Mouse (Mus musculus) embryonic facial prominence, embryonic 11.5 days (tissue): ENCODE results near the gene Plekha8. TPM values are rescaled to one million over a fixed set of nuclear protein-coding genes. Genes with fewer than 3 reads are reported as not detected.

Experiments used
- ATAC-seq: fragments of 200-750 bp; cut with Nextera tagmentation; replicated peaks from 2 replicates; pipeline ENCODE4 v1.8.0; 2017; ENCODE audit warnings: low read depth; ENCODE audit not compliant: insufficient number of reproducible peaks, low FRiP score, low TSS enrichment
- DNase-seq: peaks from one replicate; pipeline ENCODE4 v3.0.0-alpha.2; 2015; ENCODE audit warnings: low spot score
- H3K27ac ChIP-seq: fragments of 300-500 bp; sonication (generic); replicated peaks from 2 replicates; pipeline ENCODE4 v1.5.1; 2014; ENCODE audit warnings: mild to moderate bottlenecking, low read depth, low read length, control low read depth
- H3K27me3 ChIP-seq: fragments of 300-500 bp; sonication (generic); 2 replicates; pipeline ENCODE4 v1.6.1; 2014; ENCODE audit warnings: mild to moderate bottlenecking, low read length, moderate library complexity, mixed read lengths; ENCODE audit not compliant: control insufficient read depth, insufficient read depth
- H3K36me3 ChIP-seq: fragments of 300-500 bp; sonication (generic); replicated peaks from 2 replicates; pipeline ENCODE4 v1.6.1; 2014; ENCODE audit warnings: low read depth, mild to moderate bottlenecking, low read length, moderate library complexity, mixed read lengths; ENCODE audit not compliant: control insufficient read depth, insufficient read depth
- H3K4me1 ChIP-seq: fragments of 300-500 bp; sonication (generic); 2 replicates; pipeline ENCODE4 v1.6.1; 2014; ENCODE audit warnings: low read length, mixed read lengths; ENCODE audit not compliant: control insufficient read depth, insufficient read depth
- H3K4me2 ChIP-seq: fragments of 300-500 bp; sonication (generic); 2 replicates; pipeline ENCODE4 v1.6.1; 2014; ENCODE audit warnings: low read depth, mild to moderate bottlenecking, control low read depth, low read length, moderate library complexity
- H3K4me3 ChIP-seq: fragments of 300-500 bp; sonication (generic); 2 replicates; pipeline ENCODE4 v1.5.1; 2014; ENCODE audit warnings: low read depth, low read length, control low read depth
- H3K9ac ChIP-seq: fragments of 300-500 bp; sonication (generic); replicated peaks from 2 replicates; pipeline ENCODE4 v1.6.1; 2014; ENCODE audit warnings: mild to moderate bottlenecking, control low read depth, low read length
- H3K9me3 ChIP-seq: fragments of 300-500 bp; sonication (generic); replicated peaks from 2 replicates; pipeline ENCODE4 v1.6.1; 2016; ENCODE audit warnings: mild to moderate bottlenecking, low read length, inconsistent platforms, mixed read lengths; ENCODE audit not compliant: control insufficient read depth
- WGBS: fragments of 180-500 bp; shearing (Covaris S2); extraction: QIAGEN DNeasy Blood & Tissue Kit; methylation state at CpG from one replicate; pipeline ENCODE4 v1.1.7; 2014; 5-methylcytosine and 5-hydroxymethylcytosine counted together
- polyA plus RNA-seq: library from polyadenylated mRNA; unstranded; fragments of >200 nt; fragmentation: Nextera tagmentation; extraction: Ambion mirVana; gene quantifications from 2 replicates; pipeline ENCODE4 v1.2.1, GENCODE M21; 2014

Plekha8 gene
- polyA plus RNA-seq, 1 experiment from 2014 or later, result 24.7 TPM

DNA sequence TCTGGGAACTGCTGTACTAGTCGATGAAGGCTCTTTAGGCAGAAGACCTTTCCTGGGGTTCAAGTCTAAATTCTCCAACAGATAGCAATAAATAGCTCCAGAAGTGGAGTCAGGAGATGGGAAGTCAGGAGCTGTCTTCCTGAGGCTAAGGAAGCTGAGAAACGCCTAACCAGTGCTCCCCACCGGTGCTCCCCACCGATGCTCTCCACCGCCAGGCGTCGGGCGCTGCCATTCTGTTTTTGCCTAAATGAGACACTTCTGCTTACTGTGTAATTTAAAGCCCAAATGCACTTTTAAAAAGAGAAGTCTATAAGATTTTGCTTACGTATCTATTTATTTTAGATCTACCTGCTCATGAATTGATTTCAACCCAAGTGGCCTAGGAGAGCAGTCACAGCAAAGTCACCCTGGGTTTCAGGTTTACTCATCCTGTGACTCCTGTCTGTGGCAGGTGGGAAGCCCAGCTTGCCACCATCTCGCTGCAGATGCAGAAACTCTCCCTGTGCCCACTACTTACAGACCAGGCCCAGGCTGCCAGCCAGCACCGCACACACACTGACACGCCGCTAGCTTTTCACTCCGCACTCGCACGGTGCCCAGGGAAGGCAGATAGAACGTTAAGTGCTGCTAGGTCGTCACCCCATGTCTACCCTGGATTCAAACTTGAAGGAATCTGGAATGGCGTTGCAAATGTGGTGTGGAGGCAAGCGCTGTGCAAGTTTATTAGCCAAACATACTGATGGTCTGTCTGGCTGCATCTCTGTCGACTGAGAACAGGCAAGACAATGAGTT, 92.2 kb downstream of the Plekha8 start:
- ATAC-seq, result no peak
- H3K4me1 ChIP-seq, result peaks cover 5% of the 10 kb centered on the region; the same call in 1 of the 2 replicates
- no peak overlapping the region for H3K4me3 ChIP-seq
- DNase-seq, result no peak
- 91% methylated on average over 21 of the region's 21 CpGs for WGBS
- H3K9me3 ChIP-seq, result no peaks in the 10 kb centered on the region
- peaks cover 6% of the 10 kb centered on the region; the same call in 1 of the 2 replicates for H3K27me3 ChIP-seq
- no peak overlapping the region for H3K9ac ChIP-seq
- no peak overlapping the region for H3K4me2 ChIP-seq
- no peaks in the 10 kb centered on the region for H3K36me3 ChIP-seq
- no peak overlapping the region for H3K27ac ChIP-seq

DNA sequence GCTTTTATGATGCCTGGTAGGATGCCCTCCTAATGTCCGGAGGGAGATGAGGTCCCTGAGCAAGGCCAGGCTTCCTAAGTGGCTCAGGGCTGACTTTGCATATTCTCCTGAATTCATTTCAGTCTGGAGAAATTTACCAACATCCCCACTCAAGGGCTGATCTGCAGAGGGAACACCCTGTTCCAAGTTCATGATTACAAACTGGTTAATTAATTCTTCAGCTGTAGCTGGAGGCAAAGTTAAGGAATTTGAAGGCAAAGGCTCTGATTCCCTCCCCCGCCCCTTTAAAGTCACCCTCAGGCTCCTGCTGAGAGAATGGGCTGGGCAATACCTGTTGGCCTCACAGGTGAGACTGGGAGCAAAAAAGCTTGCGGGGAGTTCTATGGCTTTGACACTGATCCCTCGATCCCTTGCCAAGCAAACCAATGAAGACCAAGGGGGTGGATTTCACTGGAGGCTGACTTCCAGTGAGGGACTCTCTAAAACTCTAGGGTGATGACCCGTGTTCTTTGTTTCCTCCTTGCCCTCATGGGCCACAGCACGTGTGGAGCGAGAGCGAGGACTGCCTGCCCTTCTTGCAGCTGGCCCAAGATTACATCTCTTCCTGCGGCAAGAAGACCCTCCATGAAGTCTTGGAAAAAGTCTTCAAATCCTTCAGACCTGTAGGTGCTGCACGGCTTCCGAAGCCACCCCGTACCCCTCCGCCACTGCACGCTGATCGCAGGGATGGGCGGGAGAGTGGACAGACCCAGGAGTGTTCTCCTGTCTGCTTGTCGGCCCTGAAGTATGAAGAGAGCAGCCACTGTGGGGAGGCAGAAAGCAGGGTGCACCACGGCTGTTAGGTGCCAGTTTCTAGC, 93.8 kb downstream of the Plekha8 start:
- ATAC-seq, result no peak
- WGBS, result 79% methylated on average over 18 of the region's 18 CpGs
- DNase-seq, result no peak
- Histone ChIP-seq H3K4me1 (no peaks in the 10 kb centered on the region; the same call in 1 of the 2 replicates), H3K27ac (no peak overlapping the region), H3K36me3 (no peaks in the 10 kb centered on the region), H3K27me3 (no peaks in the 10 kb centered on the region), H3K9me3 (no peaks in the 10 kb centered on the region), H3K4me3 (no peak overlapping the region), H3K4me2 (no peak overlapping the region), H3K9ac (no peak overlapping the region)

DNA sequence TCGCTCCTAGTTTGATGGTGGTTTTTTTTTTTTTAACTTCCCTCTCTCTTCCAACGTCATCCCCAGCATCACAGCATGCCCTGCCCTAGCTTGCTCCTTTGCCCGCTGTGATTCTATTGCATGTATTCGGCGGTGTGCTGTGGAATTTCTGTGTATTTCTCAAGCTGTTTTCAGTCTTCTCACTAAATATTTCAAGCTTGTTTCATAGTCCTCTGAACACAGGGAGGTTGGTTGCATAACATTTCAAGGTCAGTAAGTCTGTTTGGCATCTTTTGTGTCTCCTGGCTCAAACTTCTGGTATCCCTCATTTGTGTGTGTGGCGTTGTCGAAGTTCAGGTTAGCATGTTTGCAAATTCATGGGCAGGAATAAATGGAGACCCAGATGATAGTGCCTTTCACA, 94.8 kb downstream of the Plekha8 start:
- H3K9me3 ChIP-seq, result no peaks in the 10 kb centered on the region
- WGBS, result 87% methylated on average over 7 of the region's 7 CpGs
- ATAC-seq (no peak), DNase-seq (no peak)
- no peak overlapping the region for H3K4me3 ChIP-seq
- H3K4me1 ChIP-seq, result no peaks in the 10 kb centered on the region; the same call in 1 of the 2 replicates
- H3K9ac ChIP-seq, result no peak overlapping the region
- no peaks in the 10 kb centered on the region for H3K27me3 ChIP-seq
- H3K27ac ChIP-seq, result no peak overlapping the region
- no peak overlapping the region for H3K4me2 ChIP-seq
- H3K36me3 ChIP-seq, result no peaks in the 10 kb centered on the region

DNA sequence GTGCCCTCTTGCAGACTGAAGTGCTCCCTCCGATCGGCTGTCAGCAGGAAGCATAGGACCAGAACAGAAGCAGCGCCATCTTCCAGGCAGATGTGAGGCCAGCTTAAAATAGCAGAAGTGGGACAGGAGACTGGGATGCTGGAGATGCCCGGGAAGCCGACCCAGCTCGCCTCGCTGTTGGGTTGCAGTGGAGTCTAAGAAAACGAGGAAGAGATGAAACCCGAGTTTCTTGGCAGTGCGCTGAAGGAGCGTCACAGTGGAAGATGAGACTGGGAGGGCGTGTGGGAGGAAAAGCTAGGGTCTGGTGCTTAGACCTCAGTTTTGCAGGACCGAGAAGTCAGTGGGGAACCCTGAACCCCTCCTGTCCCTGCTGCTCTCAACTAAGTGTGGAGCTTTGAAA, 95.9 kb downstream of the Plekha8 start:
- no peak overlapping the region for H3K4me3 ChIP-seq
- no peaks in the 10 kb centered on the region for H3K27me3 ChIP-seq
- H3K36me3 ChIP-seq, result no peaks in the 10 kb centered on the region
- no peak overlapping the region for H3K9ac ChIP-seq
- ATAC-seq (no peak), DNase-seq (no peak)
- no peaks in the 10 kb centered on the region for H3K9me3 ChIP-seq
- 79% methylated on average over 13 of the region's 13 CpGs for WGBS
- no peak overlapping the region for H3K27ac ChIP-seq
- H3K4me1 ChIP-seq, result no peaks in the 10 kb centered on the region
- no peak overlapping the region for H3K4me2 ChIP-seq

DNA sequence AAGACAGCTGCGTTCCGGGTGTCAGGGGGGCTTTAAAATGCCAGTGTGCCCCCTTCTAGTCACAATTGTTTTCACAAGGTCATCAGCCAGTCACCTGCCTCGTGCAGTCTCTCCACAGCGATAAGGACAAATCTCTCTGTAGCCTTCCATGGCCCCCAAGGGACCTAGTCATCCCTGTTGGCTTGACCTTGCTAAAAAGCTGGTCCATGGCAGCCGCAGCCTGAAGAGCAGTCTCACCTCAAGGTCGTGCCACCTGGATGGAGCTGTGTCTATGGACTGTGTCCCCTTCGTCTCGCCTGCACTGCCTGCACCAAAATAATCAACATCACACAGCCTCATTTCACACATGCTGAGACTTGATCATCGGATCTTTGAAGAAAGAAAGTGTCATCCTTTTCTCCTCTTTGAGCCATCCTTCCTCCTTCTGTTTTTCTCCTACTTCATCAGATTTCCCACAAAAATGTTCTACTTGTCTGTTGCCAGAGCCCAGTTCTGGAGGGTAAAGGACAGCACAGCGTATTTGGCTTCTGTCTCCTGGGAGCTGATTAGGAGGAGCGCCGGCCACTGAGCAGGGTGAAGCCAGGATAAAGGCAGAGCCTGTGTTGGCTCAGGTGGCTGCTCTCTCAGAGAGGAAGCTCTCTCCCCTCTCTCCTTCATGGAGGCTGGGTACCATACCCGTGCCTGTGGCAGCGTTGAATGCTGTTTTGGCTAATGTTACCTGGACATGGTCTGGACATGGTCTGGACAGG, 96.6 kb downstream of the Plekha8 start:
- ATAC-seq (no peak), DNase-seq (no peak)
- Histone ChIP-seq H3K4me2 (no peak overlapping the region), H3K36me3 (no peaks in the 10 kb centered on the region), H3K27ac (no peak overlapping the region), H3K4me1 (no peaks in the 10 kb centered on the region), H3K27me3 (no peaks in the 10 kb centered on the region), H3K4me3 (no peak overlapping the region), H3K9ac (no peak overlapping the region), H3K9me3 (no peaks in the 10 kb centered on the region)
- WGBS, result 72% methylated on average over 14 of the region's 14 CpGs

DNA sequence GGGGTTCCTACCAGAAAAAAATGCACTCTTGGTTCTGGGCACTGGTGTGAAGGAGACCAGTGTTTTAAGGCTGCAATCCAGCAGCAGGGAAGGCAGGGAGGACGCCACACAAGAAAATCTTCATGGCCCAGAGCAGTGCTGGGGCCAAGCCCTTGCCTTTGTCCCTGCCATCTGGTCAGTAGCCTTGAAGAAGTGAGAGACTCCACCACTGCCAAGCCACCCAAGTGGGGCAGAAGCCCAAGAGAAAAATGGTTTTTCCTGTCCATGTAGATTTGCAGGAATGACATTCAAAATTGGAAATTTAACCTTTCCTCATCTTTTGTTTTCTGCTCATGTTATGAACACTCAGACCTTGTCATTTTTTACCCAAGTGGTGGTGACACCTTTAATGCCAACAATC, 97.3 kb downstream of the Plekha8 start:
- no peaks in the 10 kb centered on the region for H3K4me1 ChIP-seq
- no peaks in the 10 kb centered on the region for H3K36me3 ChIP-seq
- no peak overlapping the region for H3K4me3 ChIP-seq
- no peak overlapping the region for H3K4me2 ChIP-seq
- ATAC-seq, result no peak
- no peaks in the 10 kb centered on the region for H3K27me3 ChIP-seq
- no peaks in the 10 kb centered on the region for H3K9me3 ChIP-seq
- H3K27ac ChIP-seq, result no peak overlapping the region
- 60% methylated on average over 1 of the region's 1 CpGs for whole genome bisulfite sequencing
- no peak overlapping the region for H3K9ac ChIP-seq
- no peak for DNase-seq

DNA sequence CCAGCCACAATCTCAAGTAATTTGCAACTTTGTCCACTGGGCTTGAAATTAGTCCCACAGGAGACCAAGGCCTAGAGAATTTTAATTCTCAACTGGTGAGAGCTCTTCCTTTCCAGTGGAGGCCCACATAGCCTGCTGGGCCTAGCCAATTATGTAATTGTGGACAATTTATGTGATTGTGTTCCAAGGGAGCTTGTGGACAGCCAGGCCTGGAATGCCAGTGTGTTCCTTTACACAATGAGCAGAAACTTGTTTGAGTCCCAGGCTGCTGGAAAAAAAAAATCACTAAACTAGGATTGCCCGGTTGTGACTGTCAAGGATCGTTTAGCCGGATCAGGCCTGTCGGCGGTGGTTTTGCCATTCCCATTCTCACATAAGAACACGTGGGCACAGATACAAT, 98.4 kb downstream of the Plekha8 start:
- no peaks in the 10 kb centered on the region for H3K9me3 ChIP-seq
- ATAC-seq (no peak), DNase-seq (no peak)
- no peak overlapping the region for H3K9ac ChIP-seq
- no peak overlapping the region for H3K27ac ChIP-seq
- H3K4me3 ChIP-seq, result no peak overlapping the region
- no peaks in the 10 kb centered on the region for H3K4me1 ChIP-seq
- H3K4me2 ChIP-seq, result no peak overlapping the region
- WGBS, result 83% methylated on average over 6 of the region's 6 CpGs
- H3K36me3 ChIP-seq, result no peaks in the 10 kb centered on the region
- H3K27me3 ChIP-seq, result no peaks in the 10 kb centered on the region
